Mouse (Mus musculus): ENCODE measurements around the gene Vill. TPM values are rescaled to one million over a fixed set of nuclear protein-coding genes. Genes with fewer than 3 reads are reported as not detected.

The Vill gene
- polyA plus RNA-seq, 1 experiment from 2014 or later: 4.4 TPM

DNA sequence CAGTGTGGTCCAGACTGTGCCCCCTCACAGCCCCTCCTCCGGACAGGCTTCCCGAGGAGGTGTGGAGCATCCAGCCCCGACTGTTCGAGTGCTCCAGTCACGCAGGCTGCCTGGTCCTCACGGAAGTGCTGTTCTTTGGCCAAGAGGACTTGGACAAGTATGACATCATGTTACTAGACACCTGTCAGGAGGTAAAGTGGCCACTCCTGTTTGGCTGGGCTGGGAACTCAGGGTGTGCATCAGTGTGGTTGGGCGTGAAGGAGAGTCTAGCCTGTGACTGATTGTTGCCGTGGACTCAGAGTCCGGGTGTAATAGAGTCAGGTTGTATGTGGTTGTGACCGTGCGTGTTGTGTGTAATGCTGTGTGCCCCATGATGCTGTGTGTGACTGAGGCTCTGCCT is 15.7 kb downstream of the Vill start:
- Histone ChIP-seq H3K27me3 (no peaks in the 10 kb centered on the region), H3K4me3 (replicated peaks) (no peak overlapping the region), H3K27ac (no peak overlapping the region), H3K9ac (replicated peaks) (no peak overlapping the region), H3K4me2 (replicated peaks) (no peak overlapping the region), H3K4me1 (replicated peaks) (no peaks in the 10 kb centered on the region), H3K9me3 (no peaks in the 10 kb centered on the region), H3K36me3 (peaks cover 12% of the 10 kb centered on the region)
- 88% methylated on average over 11 of the region's 11 CpGs for WGBS
- ATAC-seq: peak; percentile 27; the same call in 1 of the 2 replicates

DNA sequence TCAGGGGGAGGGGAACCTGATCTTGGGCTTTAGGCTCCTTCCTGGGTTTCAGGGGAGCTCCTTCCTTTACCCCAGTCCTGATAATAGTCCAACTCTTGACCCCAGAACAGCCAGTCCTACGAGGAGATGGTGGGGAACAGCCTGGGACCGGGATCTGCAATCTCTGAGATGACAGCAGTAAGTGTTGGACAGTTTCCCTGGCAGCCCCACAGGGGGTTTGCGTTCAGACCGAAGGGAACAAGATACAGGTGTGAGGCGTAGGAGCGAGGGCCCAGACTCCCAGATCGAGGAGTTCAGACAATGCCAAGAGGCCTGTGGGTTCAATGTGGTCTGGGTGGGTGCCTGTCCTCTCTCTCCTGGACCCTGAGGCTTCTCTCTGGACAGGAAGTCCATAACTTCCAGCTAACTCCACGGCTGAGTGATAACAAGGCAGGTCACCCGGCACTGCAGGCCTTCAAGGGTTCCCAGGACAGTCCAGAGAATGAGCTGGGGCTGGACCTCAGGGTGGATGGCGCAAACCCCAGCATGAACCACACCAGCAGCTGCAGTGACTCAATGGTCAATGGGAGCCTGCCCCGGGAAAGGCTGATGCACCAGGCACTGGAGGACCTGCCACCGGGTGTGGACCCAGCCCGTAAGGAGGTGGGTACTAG is 17.7 kb downstream of the Vill start:
- Histone ChIP-seq H3K4me3 (replicated peaks) (no peak overlapping the region), H3K4me1 (replicated peaks) (no peaks in the 10 kb centered on the region), H3K4me2 (replicated peaks) (no peak overlapping the region), H3K27me3 (no peaks in the 10 kb centered on the region), H3K9ac (replicated peaks) (no peak overlapping the region), H3K36me3 (peaks cover 31% of the 10 kb centered on the region), H3K27ac (no peak overlapping the region), H3K9me3 (no peaks in the 10 kb centered on the region)
- 87% methylated on average over 13 of the region's 13 CpGs for WGBS
- no peak for ATAC-seq

DNA sequence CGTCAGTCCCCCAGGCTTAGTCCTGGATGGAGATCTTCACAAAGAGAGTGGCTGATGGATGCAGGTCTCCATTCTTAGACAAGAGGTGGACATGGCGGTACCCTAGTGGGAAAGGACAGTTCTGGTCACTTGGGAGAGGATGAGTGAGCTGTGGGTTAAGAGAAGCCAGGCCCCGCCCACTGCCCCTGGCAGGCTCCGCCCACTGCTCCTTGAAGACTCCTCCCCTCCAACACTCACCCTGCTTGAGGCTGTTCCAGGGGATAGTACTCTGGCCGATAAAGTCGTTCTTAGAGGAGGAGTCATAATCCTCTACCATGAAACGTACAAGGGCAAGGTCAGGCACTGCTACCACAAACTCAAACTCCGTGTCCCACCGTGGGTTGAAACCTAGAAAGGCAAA is 19.2 kb downstream of the Vill start:
- 88% methylated on average over 9 of the region's 9 CpGs for WGBS
- no peaks in the 10 kb centered on the region for H3K4me1 ChIP-seq (replicated peaks)
- no peak overlapping the region for H3K4me2 ChIP-seq (replicated peaks)
- no peaks in the 10 kb centered on the region for H3K27me3 ChIP-seq
- no peak overlapping the region for H3K9ac ChIP-seq (replicated peaks)
- no peak overlapping the region for H3K4me3 ChIP-seq (replicated peaks)
- no peak overlapping the region for H3K27ac ChIP-seq
- H3K9me3 ChIP-seq: no peaks in the 10 kb centered on the region
- H3K36me3 ChIP-seq: peaks cover 46% of the 10 kb centered on the region
- ATAC-seq: no peak

DNA sequence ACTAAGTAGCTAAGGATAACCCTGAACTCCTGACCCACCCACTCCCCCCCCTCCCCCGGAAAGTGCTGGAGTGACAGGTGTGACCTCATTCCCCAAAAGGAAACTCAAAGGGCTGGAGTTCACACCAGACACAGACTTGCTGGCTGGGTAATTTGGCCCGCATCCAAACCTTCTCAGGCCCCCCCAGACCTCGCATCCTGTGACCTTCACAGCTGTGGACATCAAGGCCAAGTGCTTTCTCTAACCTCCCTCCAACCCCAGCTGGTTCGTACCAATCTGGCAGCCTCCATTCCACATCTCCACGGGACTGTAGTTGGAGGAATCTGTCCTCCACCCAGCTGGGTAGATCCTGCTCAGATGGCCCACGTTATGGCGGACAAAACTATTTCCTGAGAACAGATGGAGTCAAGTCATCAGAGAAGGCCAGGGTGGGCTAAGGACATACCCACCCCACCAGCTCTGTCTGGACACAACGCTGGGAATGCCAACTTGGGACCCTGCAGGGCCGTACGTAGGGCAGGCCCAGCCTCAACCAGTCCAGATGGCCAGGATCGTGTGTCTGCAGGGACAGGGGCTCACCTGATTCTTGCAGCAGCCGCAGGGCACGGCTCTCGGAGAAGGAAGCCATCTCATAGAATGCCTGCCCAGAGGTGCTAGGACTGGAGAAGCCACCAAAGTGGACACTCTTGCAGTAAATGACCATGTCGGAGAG is 20.8 kb downstream of the Vill start:
- H3K27ac ChIP-seq: no peak overlapping the region
- no peak for ATAC-seq
- H3K4me3 ChIP-seq (replicated peaks): no peak overlapping the region
- H3K27me3 ChIP-seq: no peaks in the 10 kb centered on the region
- 91% methylated on average over 15 of the region's 15 CpGs for WGBS
- no peaks in the 10 kb centered on the region for H3K9me3 ChIP-seq
- H3K4me1 ChIP-seq (replicated peaks): no peaks in the 10 kb centered on the region
- no peak overlapping the region for H3K4me2 ChIP-seq (replicated peaks)
- peaks cover 54% of the 10 kb centered on the region for H3K36me3 ChIP-seq
- no peak overlapping the region for H3K9ac ChIP-seq (replicated peaks)

DNA sequence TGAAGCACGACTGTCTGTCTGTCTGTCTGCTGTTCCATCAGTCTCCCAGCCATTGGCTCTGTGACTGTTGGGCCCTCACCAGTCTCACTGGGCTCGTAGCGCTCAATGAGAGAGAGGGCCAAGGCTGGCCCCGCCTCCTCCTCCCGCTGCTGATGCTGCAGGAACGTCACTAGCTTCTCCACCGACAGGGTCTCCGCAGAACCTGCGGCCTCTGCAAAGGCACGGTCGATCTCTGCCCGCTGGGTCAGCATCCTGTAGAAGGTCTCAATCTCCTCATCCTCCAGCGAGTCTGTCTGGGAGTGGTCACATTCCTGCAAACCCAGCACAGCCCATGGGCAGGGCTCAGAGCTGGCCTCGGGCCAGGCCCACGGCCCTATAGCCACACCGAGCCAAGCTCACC is 23.1 kb downstream of the Vill start:
- H3K9ac ChIP-seq (replicated peaks): no peak overlapping the region
- peaks cover 66% of the 10 kb centered on the region for H3K36me3 ChIP-seq
- H3K4me3 ChIP-seq (replicated peaks): no peak overlapping the region
- WGBS: 74% methylated on average over 16 of the region's 16 CpGs
- ATAC-seq: no peak
- no peaks in the 10 kb centered on the region for H3K9me3 ChIP-seq
- peaks cover 2% of the 10 kb centered on the region; the same call in 1 of the 2 replicates for H3K27me3 ChIP-seq
- no peak overlapping the region for H3K4me2 ChIP-seq (replicated peaks)
- H3K4me1 ChIP-seq (replicated peaks): no peaks in the 10 kb centered on the region
- H3K27ac ChIP-seq: no peak overlapping the region

DNA sequence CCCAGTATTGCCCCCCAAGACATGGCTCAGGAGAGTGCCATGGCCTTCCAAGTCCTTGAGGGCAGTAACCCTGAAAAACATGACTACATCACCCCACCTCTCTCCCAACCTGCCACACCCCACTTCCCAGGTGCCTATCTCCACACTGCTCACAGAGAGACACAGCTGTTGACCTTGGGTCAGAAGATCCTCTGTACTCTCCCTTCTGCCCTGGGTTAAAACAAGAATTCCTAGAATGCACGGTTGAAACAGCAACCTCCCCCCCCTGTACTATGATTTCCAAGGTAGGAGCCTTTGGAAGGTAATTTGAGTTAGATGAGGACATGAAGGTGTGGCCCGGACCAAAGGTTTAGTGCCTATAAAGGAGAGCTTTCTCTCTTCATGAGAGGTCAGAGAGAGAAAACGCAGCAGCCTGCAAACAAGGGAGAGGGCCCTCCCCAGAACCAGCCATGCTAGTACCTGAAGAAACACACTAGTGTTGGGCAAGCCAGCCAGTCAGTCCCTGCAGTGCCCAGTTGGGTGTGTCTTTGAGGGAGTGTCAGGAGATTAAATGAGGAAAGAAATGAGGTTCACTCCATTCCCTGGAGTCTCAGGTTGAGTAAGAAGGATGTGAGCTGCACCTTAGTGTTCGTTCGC is 27.6 kb downstream of the Vill start:
- H3K4me3 ChIP-seq (replicated peaks): no peak overlapping the region
- peaks cover 44% of the 10 kb centered on the region for H3K36me3 ChIP-seq
- peaks cover 7% of the 10 kb centered on the region for H3K27me3 ChIP-seq

DNA sequence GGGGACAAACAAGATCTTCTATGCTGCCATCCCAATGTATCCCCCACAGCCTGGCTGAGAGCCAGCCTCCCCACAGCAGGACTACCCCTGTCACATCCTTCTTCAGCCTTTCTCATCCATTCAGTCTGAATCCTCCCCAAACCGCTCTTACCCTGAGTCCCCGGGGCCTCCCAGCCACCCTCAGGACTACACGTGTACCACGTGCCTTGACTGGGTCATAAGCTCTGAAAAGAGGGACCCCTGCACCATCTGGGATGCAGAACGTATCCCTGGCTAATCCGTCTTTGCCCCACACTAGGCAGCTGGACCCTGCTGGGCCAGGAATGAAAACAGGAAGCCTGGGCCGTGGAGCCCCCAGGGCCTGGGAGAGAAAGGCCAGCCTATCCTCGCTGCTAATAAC is 29.5 kb downstream of the Vill start:
- Histone ChIP-seq H3K27ac (peak overlapping the region; percentile 82), H3K9ac (replicated peaks) (0 out of 2 replicates have a peak overlapping the region, but pooled peaks have one; percentile 36), H3K4me3 (replicated peaks) (no peak overlapping the region), H3K27me3 (peaks cover 13% of the 10 kb centered on the region), H3K4me1 (replicated peaks) (peaks cover 29% of the 10 kb centered on the region), H3K9me3 (no peaks in the 10 kb centered on the region), H3K36me3 (peaks cover 25% of the 10 kb centered on the region), H3K4me2 (replicated peaks) (no peak overlapping the region)
- 2% methylated on average over 8 of the region's 8 CpGs for WGBS
- peak; percentile 89 for ATAC-seq

More for the DNA sequence above, 27.6 kb downstream of the Vill start:
- ATAC-seq: no peak
- no peak overlapping the region for H3K9ac ChIP-seq (replicated peaks)
- no peak overlapping the region for H3K27ac ChIP-seq
- H3K4me1 ChIP-seq (replicated peaks): peaks cover 19% of the 10 kb centered on the region
- 90% methylated on average over 5 of the region's 5 CpGs for WGBS
- H3K9me3 ChIP-seq: no peaks in the 10 kb centered on the region
- no peak overlapping the region for H3K4me2 ChIP-seq (replicated peaks)

DNA sequence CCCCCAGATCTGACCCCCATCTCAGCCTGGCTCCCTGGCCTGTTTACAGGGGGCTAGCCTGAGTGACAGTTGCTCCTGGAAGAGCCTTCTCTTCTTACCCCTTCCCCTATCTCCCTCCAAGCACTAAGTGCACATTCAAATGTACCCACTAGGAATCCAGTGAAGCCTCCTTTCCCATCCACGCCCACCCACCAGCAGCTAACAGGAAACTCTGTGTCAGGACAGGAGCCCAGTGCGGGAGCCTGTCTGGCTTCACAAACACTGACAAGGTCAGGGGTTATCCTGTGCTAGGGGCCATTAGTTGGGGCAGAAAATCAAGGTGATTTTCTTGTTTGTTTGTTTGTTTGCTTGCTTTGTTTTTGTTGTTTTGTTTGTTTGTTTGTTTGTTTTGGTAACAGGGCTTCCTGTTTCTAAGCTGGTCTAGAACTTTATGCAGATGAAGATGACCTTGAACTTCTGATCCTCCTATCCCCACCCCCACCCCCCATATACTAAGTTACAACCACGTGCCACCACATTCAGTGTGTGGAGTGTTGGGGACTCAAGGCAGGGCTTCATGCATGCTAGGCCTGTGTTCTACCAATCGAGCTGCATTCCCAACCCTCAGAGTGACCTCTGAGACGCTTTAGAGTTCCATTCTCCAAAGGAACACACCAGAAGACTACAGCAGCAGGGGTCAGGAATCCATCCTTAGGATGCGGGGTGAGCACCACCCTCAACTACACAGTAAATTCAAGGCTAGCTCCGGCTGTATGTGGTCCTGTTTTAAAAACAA is 30.3 kb downstream of the Vill start:
- ATAC-seq: peak; percentile 22
- peaks cover 37% of the 10 kb centered on the region for H3K4me1 ChIP-seq (replicated peaks)
- no peak overlapping the region for H3K9ac ChIP-seq (replicated peaks)
- H3K27me3 ChIP-seq: peaks cover 20% of the 10 kb centered on the region
- H3K27ac ChIP-seq: peak overlapping the region; percentile 82
- H3K36me3 ChIP-seq: peaks cover 22% of the 10 kb centered on the region
- no peaks in the 10 kb centered on the region for H3K9me3 ChIP-seq
- WGBS: 62% methylated on average over 7 of the region's 7 CpGs
- H3K4me3 ChIP-seq (replicated peaks): no peak overlapping the region
- H3K4me2 ChIP-seq (replicated peaks): no peak overlapping the region

DNA sequence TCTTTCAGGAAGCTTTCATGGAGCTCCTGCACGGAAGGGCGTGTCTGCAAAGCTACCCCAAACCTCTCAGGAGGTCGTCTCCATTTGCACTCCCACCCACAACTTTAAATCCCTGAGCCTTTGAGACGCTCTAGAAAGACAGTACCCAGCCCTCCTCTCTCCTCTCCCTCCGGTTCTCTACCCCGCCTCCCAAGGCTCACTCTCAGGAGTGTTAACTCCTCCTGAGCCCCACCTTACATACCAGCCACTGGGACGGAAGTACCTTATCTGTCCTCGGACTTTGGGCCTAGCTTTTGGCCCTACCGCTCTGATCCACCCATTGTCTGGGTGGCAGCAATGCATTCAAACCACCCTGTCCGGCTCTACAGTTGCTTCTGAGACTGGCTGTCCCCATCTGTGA is 31.4 kb downstream of the Vill start:
- Histone ChIP-seq H3K27me3 (peaks cover 24% of the 10 kb centered on the region), H3K4me2 (replicated peaks) (no peak overlapping the region), H3K27ac (no peak overlapping the region), H3K9ac (replicated peaks) (no peak overlapping the region), H3K9me3 (no peaks in the 10 kb centered on the region), H3K36me3 (peaks cover 14% of the 10 kb centered on the region), H3K4me3 (replicated peaks) (no peak overlapping the region), H3K4me1 (replicated peaks) (peaks cover 46% of the 10 kb centered on the region)
- WGBS: 86% methylated on average over 10 of the region's 10 CpGs
- no peak for ATAC-seq

DNA sequence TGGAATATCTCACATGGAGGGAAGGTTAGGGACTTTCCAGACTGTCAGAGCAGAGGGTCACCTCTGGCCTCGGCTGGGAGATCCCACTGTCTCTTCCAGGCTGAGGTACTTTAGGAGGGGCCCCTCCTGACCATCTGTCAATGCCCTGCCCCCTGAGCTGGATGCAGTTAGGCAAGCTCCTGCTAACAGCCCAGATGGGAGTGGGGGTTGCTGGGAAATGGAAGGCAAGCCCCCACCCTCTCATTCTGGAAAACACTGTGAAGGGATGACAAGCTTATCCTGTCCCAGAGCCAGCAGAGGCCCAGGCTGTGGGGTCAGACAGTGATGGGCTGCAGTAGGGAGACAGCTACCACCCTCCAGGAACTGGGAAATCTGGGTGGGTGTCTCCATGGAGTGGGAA is 33.9 kb downstream of the Vill start:
- WGBS: 29% methylated on average over 1 of the region's 1 CpGs
- ATAC-seq: no peak
- no peak overlapping the region for H3K4me3 ChIP-seq (replicated peaks)
- H3K36me3 ChIP-seq: peaks cover 3% of the 10 kb centered on the region; the same call in 1 of the 2 replicates
- no peak overlapping the region for H3K9ac ChIP-seq (replicated peaks)
- peaks cover 36% of the 10 kb centered on the region for H3K27me3 ChIP-seq
- H3K4me1 ChIP-seq (replicated peaks): peaks cover 51% of the 10 kb centered on the region
- no peak overlapping the region for H3K4me2 ChIP-seq (replicated peaks)
- H3K27ac ChIP-seq: no peak overlapping the region
- no peaks in the 10 kb centered on the region for H3K9me3 ChIP-seq

DNA sequence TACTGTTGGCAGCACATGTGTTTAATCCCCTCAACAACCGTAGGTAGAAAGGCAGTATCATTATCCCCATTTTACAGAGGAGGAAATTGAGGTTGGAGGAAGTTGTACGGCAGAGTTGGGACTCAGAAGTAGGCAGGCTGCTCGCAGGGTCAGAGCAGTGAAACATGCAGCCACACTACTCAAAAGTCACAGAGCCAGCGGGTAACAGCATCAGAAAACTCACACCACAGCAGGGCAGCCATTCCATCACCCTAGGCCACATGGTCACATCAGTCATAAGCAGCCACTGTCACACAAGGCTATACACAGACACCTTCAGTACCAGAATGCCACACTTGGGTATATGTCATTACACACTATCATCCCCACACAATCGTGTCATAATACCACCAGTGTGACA is 34.7 kb downstream of the Vill start:
- ATAC-seq: no peak
- H3K27me3 ChIP-seq: peaks cover 45% of the 10 kb centered on the region
- 91% methylated on average over 5 of the region's 5 CpGs for WGBS
- peak overlapping the region; percentile 47; the same call in 1 of the 2 replicates for H3K4me2 ChIP-seq (replicated peaks)
- no peak overlapping the region for H3K4me3 ChIP-seq (replicated peaks)
- H3K9me3 ChIP-seq: no peaks in the 10 kb centered on the region
- H3K27ac ChIP-seq: no peak overlapping the region
- H3K4me1 ChIP-seq (replicated peaks): peaks cover 51% of the 10 kb centered on the region
- H3K36me3 ChIP-seq: peaks cover 3% of the 10 kb centered on the region; the same call in 1 of the 2 replicates
- H3K9ac ChIP-seq (replicated peaks): no peak overlapping the region

All from midbrain, embryonic 13.5 days (tissue).